Mouse (Mus musculus) MEL (cell line): ENCODE data around the gene Calhm4.

Experiments
- CTCF ChIP-seq, 3 experiments: IDR thresholded peaks in 2 of 3; conservative IDR thresholded peaks in 1 of 3; 2 replicates each; pipeline ENCODE4 v1.5.1; 2011 to 2012; ENCODE audit warnings: low read length in 3 of 3, low read depth in 2 of 3, mild to moderate bottlenecking in 2 of 3, improper control_type of control experiment in 1 of 3, inconsistent platforms in 1 of 3, mixed read lengths in 1 of 3, moderate library complexity in 1 of 3; ENCODE audit not compliant: control insufficient read depth in 1 of 3, insufficient read depth in 1 of 3, poor library complexity in 1 of 3, severe bottlenecking in 1 of 3
- EP300 ChIP-seq, 2 experiments: IDR thresholded peaks; 2 replicates each; pipeline ENCODE4 v1.6.1; 2011; ENCODE audit warnings: improper control_type of control experiment in 2 of 2, low read length in 2 of 2, low read depth in 1 of 2, mild to moderate bottlenecking in 1 of 2
- HCFC1 ChIP-seq: IDR thresholded peaks from 2 replicates; pipeline ENCODE4 v1.6.1; 2012; ENCODE audit warnings: low read depth, mild to moderate bottlenecking, inconsistent platforms, low read length, improper control_type of control experiment, moderate library complexity
- KAT2A ChIP-seq: conservative IDR thresholded peaks from 2 replicates; pipeline ENCODE4 v1.6.1; 2012; ENCODE audit warnings: low read depth, low read length, improper control_type of control experiment, inconsistent platforms
- MAX ChIP-seq: IDR thresholded peaks from 2 replicates; pipeline ENCODE4 v1.6.1; 2011; ENCODE audit warnings: low read length, improper control_type of control experiment
- POLR2A ChIP-seq, 2 experiments: IDR thresholded peaks; 2 replicates each; pipeline ENCODE4 v1.6.1; 2011 to 2012; ENCODE audit warnings: low read length in 2 of 2, mild to moderate bottlenecking in 2 of 2, control low read depth in 1 of 2, improper control_type of control experiment in 1 of 2, low read depth in 1 of 2, moderate library complexity in 1 of 2; ENCODE audit not compliant: control insufficient read depth in 1 of 2, insufficient read depth in 1 of 2, poor library complexity in 1 of 2
- USF1 ChIP-seq: IDR thresholded peaks from 2 replicates; pipeline ENCODE4 v1.6.1; 2014; ENCODE audit warnings: low read depth, mild to moderate bottlenecking, inconsistent platforms, low read length, improper control_type of control experiment, moderate library complexity
- ZC3H11A ChIP-seq: IDR thresholded peaks from 2 replicates; pipeline ENCODE4 v1.6.1; 2012; ENCODE audit warnings: low read depth, mild to moderate bottlenecking, inconsistent platforms, low read length, improper control_type of control experiment

- TF ChIP-seq CTCF (IDR thresholded peaks at IDR 0.05 in 2 of 3, conservative IDR thresholded peaks at IDR 0.05 in 1 of 3; ENCODE audit: control insufficient read depth in 1 of 3, insufficient read depth in 1 of 3, low read depth in 2 of 3, low read length in 3 of 3, poor library complexity in 1 of 3, severe bottlenecking in 1 of 3), result no peak
- TF ChIP-seq HCFC1, result no peak
- no peak for TF ChIP-seq KAT2A
- TF ChIP-seq POLR2A (IDR thresholded peaks at IDR 0.05; ENCODE audit: control insufficient read depth in 1 of 2, insufficient read depth in 1 of 2, low read depth in 1 of 2, low read length in 2 of 2, poor library complexity in 1 of 2), result no peak
- no peak for TF ChIP-seq ZC3H11A
- no peak for TF ChIP-seq MAX
- TF ChIP-seq EP300 (IDR thresholded peaks at IDR 0.05; ENCODE audit: low read depth in 1 of 2, low read length in 2 of 2), result no peak
- TF ChIP-seq USF1, result no peak
Measured at GRCm38 (mm10) chr10:34089517-34089916, 45.4 kb upstream of the Calhm4 start.
